Mouse (Mus musculus) hindbrain, embryonic 11.5 days (tissue): Measurements from ENCODE around the gene Rbm47. TPM values are rescaled to one million over a fixed set of nuclear protein-coding genes. Genes with fewer than 3 reads are reported as not detected.

ENCODE experiments used
- ATAC-seq: fragments of 200-750 bp; cut with Nextera tagmentation; 2 replicates; pipeline ENCODE4 v1.8.0; 2017; ENCODE audit warnings: mild to moderate bottlenecking, moderate TSS enrichment, moderate library complexity; ENCODE audit not compliant: low FRiP score
- DNase-seq: peaks from one replicate; pipeline ENCODE4 v3.0.0-alpha.2; 2015; ENCODE audit warnings: low spot score
- H3K27ac ChIP-seq: fragments of 300-500 bp; sonication (generic); 2 replicates; pipeline ENCODE4 v1.5.1; 2014; ENCODE audit warnings: mild to moderate bottlenecking, low read depth, low read length
- H3K27me3 ChIP-seq: fragments of 300-500 bp; sonication (generic); 2 replicates; pipeline ENCODE4 v1.6.1; 2014; ENCODE audit warnings: mild to moderate bottlenecking, low read length, moderate library complexity, mixed read lengths; ENCODE audit not compliant: control insufficient read depth, insufficient read depth
- H3K36me3 ChIP-seq: fragments of 300-500 bp; sonication (generic); 2 replicates; pipeline ENCODE4 v1.6.1; 2014; ENCODE audit warnings: mild to moderate bottlenecking, low read length, moderate library complexity, mixed read lengths; ENCODE audit not compliant: control insufficient read depth, insufficient read depth
- H3K4me1 ChIP-seq: fragments of 300-500 bp; sonication (generic); replicated peaks from 2 replicates; pipeline ENCODE4 v1.6.1; 2014; ENCODE audit warnings: low read length, mixed read lengths; ENCODE audit not compliant: control insufficient read depth, insufficient read depth
- H3K4me2 ChIP-seq: fragments of 300-500 bp; sonication (generic); replicated peaks from 2 replicates; pipeline ENCODE4 v1.6.1; 2014; ENCODE audit warnings: mild to moderate bottlenecking, low read depth, low read length
- H3K4me3 ChIP-seq: fragments of 300-500 bp; sonication (generic); 2 replicates; pipeline ENCODE4 v1.5.1; 2014; ENCODE audit warnings: low read depth, low read length
- H3K9ac ChIP-seq: fragments of 300-500 bp; sonication (generic); 2 replicates; pipeline ENCODE4 v1.6.1; 2014; ENCODE audit warnings: low read depth, low read length
- H3K9me3 ChIP-seq: fragments of 300-500 bp; sonication (generic); 2 replicates; pipeline ENCODE4 v1.6.1; 2016; ENCODE audit warnings: low read length; ENCODE audit not compliant: control insufficient read depth
- WGBS: fragments of 180-500 bp; shearing (Covaris S2); extraction: QIAGEN DNeasy Blood & Tissue Kit; methylation state at CpG from one replicate; pipeline ENCODE4 v1.1.7; 2014; 5-methylcytosine and 5-hydroxymethylcytosine counted together
- polyA plus RNA-seq: library from polyadenylated mRNA; unstranded; fragments of >200 nt; fragmentation: Nextera tagmentation; extraction: Ambion mirVana; gene quantifications from 2 replicates; pipeline ENCODE4 v1.2.1, GENCODE M21; 2014

Rbm47 gene
- 6.7 and 8.6 TPM in 2 replicates for polyA plus RNA-seq

- ATAC-seq (no peak), DNase-seq (no peak)
- Histone ChIP-seq H3K4me1 (no peaks in the 10 kb centered on the region), H3K4me2 (no peak within 1 kb of the TSS), H3K4me3 (no peak within 1 kb of the TSS), H3K27me3 (no peaks in the 10 kb centered on the region), H3K9ac (no peak within 1 kb of the TSS), H3K27ac (no peak within 1 kb of the TSS), H3K36me3 (no peaks in the 10 kb centered on the region), H3K9me3 (no peaks in the 10 kb centered on the region)
- 92% methylated on average over 2 of the region's 2 CpGs for WGBS
These were observed at the start of gene Rbm47 for GRCm38 (mm10) chr5:66173018-66173417. Gene Rbm47, minus strand, starts transcription at chr5:66173118.

- Histone ChIP-seq H3K4me2 (no peak overlapping the region), H3K9ac (no peak overlapping the region), H3K27me3 (no peaks in the 10 kb centered on the region), H3K9me3 (no peaks in the 10 kb centered on the region), H3K4me1 (no peaks in the 10 kb centered on the region), H3K4me3 (no peak overlapping the region), H3K36me3 (no peaks in the 10 kb centered on the region), H3K27ac (no peak overlapping the region)
- 79% methylated on average over 9 of the region's 9 CpGs for WGBS
- ATAC-seq (no peak), DNase-seq (no peak)
These were observed 47.7 kb upstream of the Rbm47 start for GRCm38 (mm10) chr5:66220620-66221019.

DNA sequence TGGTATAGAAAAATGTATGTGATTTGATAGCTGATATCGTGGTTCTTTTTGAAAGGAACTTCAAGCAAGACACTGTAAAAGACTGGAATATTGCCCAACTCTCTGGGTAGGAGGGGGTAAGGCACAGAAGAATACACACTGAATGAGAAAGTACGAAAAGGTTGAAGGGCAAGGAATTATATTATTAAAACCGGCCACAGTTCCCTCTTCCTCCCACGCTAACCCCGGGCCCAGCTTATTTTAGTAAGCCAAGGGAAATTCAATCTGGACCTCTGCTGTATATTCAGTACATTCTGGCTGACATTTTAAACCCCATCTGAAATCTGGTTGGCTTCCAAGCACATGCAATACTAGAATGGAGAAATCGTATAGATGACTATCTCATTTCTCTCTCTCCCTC, 46.8 kb upstream of the Rbm47 start:
- ATAC-seq = no peak
- Histone ChIP-seq H3K9me3 (no peaks in the 10 kb centered on the region), H3K27ac (no peak overlapping the region), H3K9ac (no peak overlapping the region), H3K36me3 (no peaks in the 10 kb centered on the region), H3K4me3 (no peak overlapping the region), H3K4me1 (no peaks in the 10 kb centered on the region), H3K27me3 (no peaks in the 10 kb centered on the region), H3K4me2 (no peak overlapping the region)
- 69% methylated on average over 6 of the region's 6 CpGs for WGBS
- no peak for DNase-seq

DNA sequence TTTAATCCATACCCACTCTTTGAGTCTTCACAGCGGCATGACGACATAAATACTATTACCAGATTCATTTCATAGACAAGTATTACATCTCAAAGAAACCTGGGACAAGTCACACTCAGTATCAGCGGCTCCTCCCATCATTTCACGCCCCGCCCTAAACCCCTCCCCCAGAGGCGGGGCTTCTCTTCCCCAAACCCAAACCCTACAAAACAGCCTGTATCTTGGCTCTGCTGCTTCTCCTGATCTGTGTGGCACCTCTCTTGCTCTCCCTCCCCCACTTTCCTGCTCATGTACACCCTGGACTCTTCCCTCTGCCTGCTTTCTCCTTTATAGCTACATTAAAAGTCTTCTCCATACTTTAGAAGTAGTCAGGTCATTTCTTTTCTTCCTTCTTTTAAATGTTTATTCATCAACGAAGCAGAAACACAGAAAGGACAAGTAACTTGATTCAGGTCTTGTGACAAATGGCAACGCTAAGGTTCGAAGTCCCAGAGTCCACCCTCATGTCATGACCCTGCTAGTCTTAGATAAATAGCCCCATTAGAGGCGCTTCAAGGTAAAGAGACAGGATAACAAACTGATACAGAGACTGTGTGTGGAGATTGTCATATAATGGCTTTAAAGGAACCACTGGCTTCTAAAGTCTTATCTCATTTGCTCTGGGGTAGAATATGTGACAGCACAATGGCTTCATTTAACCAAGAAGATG, 42.8 kb upstream of the Rbm47 start:
- 67% methylated on average over 10 of the region's 10 CpGs for WGBS
- ATAC-seq = no peak
- H3K9ac ChIP-seq = no peak overlapping the region

DNA sequence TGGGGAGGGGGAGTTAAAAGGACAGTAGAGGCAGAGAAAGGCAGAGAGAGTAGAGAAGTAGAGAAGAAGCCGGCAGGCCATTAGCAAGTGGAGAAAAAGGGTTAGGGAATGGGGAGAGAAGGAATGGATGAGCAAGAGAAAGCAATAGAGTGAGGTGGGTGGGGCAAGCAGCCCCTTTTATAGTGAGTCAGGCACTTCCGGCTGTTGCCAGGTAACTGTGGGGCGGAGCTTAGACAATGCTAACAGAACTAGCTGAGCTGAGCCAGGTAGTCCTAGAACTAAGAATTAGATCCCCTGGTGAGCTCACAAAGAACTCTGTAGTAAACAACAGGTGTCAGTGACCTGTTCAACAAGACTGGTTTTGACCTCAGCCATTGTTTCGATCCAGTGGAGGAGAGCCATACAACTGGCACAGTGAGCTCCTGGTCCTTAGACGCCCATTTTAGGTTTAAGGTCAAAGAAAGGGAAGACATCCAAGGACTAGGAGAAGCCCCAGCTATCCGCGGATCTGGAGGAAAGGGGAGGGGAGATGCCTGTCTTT, 41.5 kb upstream of the Rbm47 start:
- H3K36me3 ChIP-seq = no peaks in the 10 kb centered on the region
- WGBS = 53% methylated on average over 7 of the region's 7 CpGs
- no peaks in the 10 kb centered on the region for H3K4me1 ChIP-seq
- DNase-seq = no peak
- H3K9ac ChIP-seq = no peak overlapping the region
- H3K27ac ChIP-seq = no peak overlapping the region
- H3K9me3 ChIP-seq = no peaks in the 10 kb centered on the region
- H3K27me3 ChIP-seq = no peaks in the 10 kb centered on the region
- H3K4me3 ChIP-seq = no peak overlapping the region
- H3K4me2 ChIP-seq = no peak overlapping the region
- ATAC-seq = no peak

More for the DNA sequence above, 42.8 kb upstream of the Rbm47 start:
- no peak overlapping the region for H3K4me2 ChIP-seq
- DNase-seq = no peak
- H3K36me3 ChIP-seq = no peaks in the 10 kb centered on the region
- H3K27ac ChIP-seq = no peak overlapping the region
- H3K27me3 ChIP-seq = no peaks in the 10 kb centered on the region
- H3K9me3 ChIP-seq = no peaks in the 10 kb centered on the region
- H3K4me3 ChIP-seq = no peak overlapping the region
- H3K4me1 ChIP-seq = no peaks in the 10 kb centered on the region

GRCm38 (mm10) chr5:66209532-66210176, 36.7 kb upstream of the Rbm47 start:
- DNase-seq (peak; percentile 31), ATAC-seq (no peak)
- Histone ChIP-seq H3K4me3 (no peak overlapping the region), H3K4me2 (no peak overlapping the region), H3K27me3 (no peaks in the 10 kb centered on the region), H3K36me3 (no peaks in the 10 kb centered on the region), H3K27ac (no peak overlapping the region), H3K4me1 (no peaks in the 10 kb centered on the region), H3K9me3 (no peaks in the 10 kb centered on the region), H3K9ac (no peak overlapping the region)
- 86% methylated on average over 5 of the region's 5 CpGs for WGBS

- H3K9ac ChIP-seq = no peak overlapping the region
- H3K4me2 ChIP-seq = no peak overlapping the region
- H3K4me3 ChIP-seq = no peak overlapping the region
- no peaks in the 10 kb centered on the region for H3K27me3 ChIP-seq
- no peak overlapping the region for H3K27ac ChIP-seq
- DNase-seq (no peak), ATAC-seq (no peak)
- no peaks in the 10 kb centered on the region for H3K4me1 ChIP-seq
- no peaks in the 10 kb centered on the region for H3K9me3 ChIP-seq
- 89% methylated on average over 4 of the region's 4 CpGs for WGBS
- no peaks in the 10 kb centered on the region for H3K36me3 ChIP-seq
These were observed 32.0 kb upstream of the Rbm47 start for GRCm38 (mm10) chr5:66204966-66205365.

DNA sequence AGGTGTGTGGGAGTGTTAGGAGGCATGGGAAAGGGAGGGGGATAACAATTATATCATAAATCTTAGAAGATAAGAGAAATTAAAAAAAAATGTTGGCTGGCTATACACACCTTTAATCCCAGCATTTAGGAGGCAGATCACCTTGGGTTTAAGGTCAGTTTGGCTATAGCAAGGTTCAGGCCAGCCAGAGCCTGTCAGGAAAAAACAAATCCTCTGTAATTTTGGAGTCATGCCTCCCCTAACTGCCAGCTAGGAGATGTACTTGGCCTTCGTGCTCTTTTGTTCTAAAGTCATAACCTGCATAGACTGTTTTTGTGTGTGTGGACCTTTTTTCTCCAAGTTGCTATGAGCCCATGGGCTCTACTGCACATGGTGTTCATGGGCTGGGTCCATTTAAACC, 30.5 kb upstream of the Rbm47 start:
- ATAC-seq (no peak), DNase-seq (no peak)
- no peaks in the 10 kb centered on the region for H3K9me3 ChIP-seq
- H3K4me3 ChIP-seq = no peak overlapping the region
- H3K4me2 ChIP-seq = no peak overlapping the region
- no peaks in the 10 kb centered on the region for H3K4me1 ChIP-seq
- no peak overlapping the region for H3K27ac ChIP-seq
- no peaks in the 10 kb centered on the region for H3K36me3 ChIP-seq
- H3K27me3 ChIP-seq = no peaks in the 10 kb centered on the region
- no peak overlapping the region for H3K9ac ChIP-seq
- WGBS = 85% methylated on average over 1 of the region's 1 CpGs

DNA sequence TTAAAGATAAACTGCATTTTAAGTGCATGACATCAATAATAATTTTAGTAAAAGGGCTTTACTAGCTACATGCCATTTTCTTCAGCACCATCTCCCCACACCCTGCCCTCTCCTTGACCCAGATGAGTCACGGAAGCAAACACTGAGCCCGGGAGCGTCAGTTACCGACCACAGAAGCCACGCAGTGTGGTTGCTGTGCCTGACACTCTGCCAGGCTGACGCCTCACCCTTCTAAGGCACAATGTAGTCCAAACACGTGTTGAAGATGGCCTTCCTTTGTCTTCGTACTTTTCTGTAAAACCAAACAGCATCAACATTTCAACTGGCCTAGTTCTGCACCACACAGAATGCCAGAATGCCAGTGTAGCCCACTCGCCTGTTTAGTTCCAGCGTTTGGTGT, 27.1 kb upstream of the Rbm47 start:
- DNase-seq = no peak
- Histone ChIP-seq H3K27me3 (no peaks in the 10 kb centered on the region), H3K4me3 (no peak overlapping the region), H3K9ac (no peak overlapping the region), H3K4me2 (no peak overlapping the region), H3K9me3 (no peaks in the 10 kb centered on the region), H3K4me1 (no peaks in the 10 kb centered on the region), H3K36me3 (no peaks in the 10 kb centered on the region), H3K27ac (no peak overlapping the region)
- WGBS = 79% methylated on average over 10 of the region's 10 CpGs
- no peak for ATAC-seq
